Mouse (Mus musculus) cortical plate, adult 2 months (tissue): ENCODE measurements around the gene Tcp1. TPM values are rescaled to one million over a fixed set of nuclear protein-coding genes. Genes with fewer than 3 reads are reported as not detected.

Experiments used
- H3K27ac ChIP-seq: fragments of 200-500 bp; 2 replicates; pipeline ENCODE4 v1.5.1; 2012; ENCODE audit warnings: low read length, control low read depth, inconsistent platforms; ENCODE audit not compliant: insufficient read depth
- H3K4me1 ChIP-seq: fragments of 200-500 bp; 2 replicates; pipeline ENCODE4 v1.6.1; 2011; ENCODE audit warnings: low read length; ENCODE audit not compliant: control insufficient read depth, insufficient read depth
- H3K4me3 ChIP-seq: fragments of 200-500 bp; 2 replicates; pipeline ENCODE4 v1.5.1; 2011; ENCODE audit warnings: mild to moderate bottlenecking, low read length, control low read depth; ENCODE audit not compliant: insufficient read depth
- CTCF ChIP-seq: fragments of 200-500 bp; IDR thresholded peaks from 2 replicates; pipeline ENCODE4 v1.5.1; 2011; ENCODE audit warnings: mild to moderate bottlenecking, control low read depth, low read length; ENCODE audit not compliant: insufficient read depth; ENCODE audit errors: extremely low read depth
- POLR2A ChIP-seq: fragments of 200-500 bp; IDR thresholded peaks from 2 replicates; pipeline ENCODE4 v1.6.1; 2011; ENCODE audit warnings: mild to moderate bottlenecking, low read length, control low read depth; ENCODE audit not compliant: insufficient read depth; ENCODE audit errors: extremely low read depth
- polyA plus RNA-seq: library from polyadenylated mRNA; depleted of rRNA; stranded (reverse); fragments of >200 nt; gene quantifications from 2 replicates; pipeline ENCODE4 v1.2.3, GENCODE M21; 2012; rRNA removed

Gene Tcp1
- polyA plus RNA-seq: 135 and 140 TPM in 2 replicates

DNA sequence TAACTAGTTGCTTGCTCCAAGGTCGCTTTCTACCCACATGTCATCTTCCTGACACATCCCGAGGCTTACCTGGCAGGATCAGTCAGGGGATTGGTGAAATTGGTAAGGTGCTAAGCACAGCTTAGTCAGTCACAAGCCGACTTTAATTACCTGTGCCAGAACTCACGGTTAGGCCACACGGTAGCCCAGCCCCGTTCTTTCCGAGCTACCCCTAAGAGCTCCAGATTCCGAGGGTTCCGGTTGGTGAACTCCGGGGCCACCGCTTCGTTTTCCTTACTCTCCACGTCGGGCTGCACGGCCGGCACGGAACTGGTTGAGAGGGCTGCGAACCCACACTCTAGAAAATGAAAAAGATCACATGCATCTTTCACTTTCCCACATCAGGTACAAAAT, at the start of gene Tcp1:
Gene Tcp1, plus strand, starts transcription at position 214 of the 393 bp plus-strand sequence.
- Histone ChIP-seq H3K27ac (peak within 1 kb of the TSS; percentile 75), H3K4me1 (no peaks in the 10 kb centered on the region), H3K4me3 (peak within 1 kb of the TSS; percentile 75)
- TF ChIP-seq POLR2A: no peak
- TF ChIP-seq CTCF: no peak

GRCm38 (mm10) chr17:12866853-12867252, 48.6 kb upstream of the Tcp1 start:
- Histone ChIP-seq H3K4me3 (no peak overlapping the region), H3K4me1 (peaks cover 4% of the 10 kb centered on the region; the same call in 1 of the 2 replicates), H3K27ac (peak overlapping the region; percentile 65)
- TF ChIP-seq CTCF: no peak
- no peak for TF ChIP-seq POLR2A

- TF ChIP-seq CTCF: no peak
- no peak for TF ChIP-seq POLR2A
- peak within 1 kb of the TSS; percentile 27; the same call in 1 of the 2 replicates for H3K27ac ChIP-seq
- peaks cover 5% of the 10 kb centered on the region; the same call in 1 of the 2 replicates for H3K4me1 ChIP-seq
- H3K4me3 ChIP-seq: no peak within 1 kb of the TSS
These were observed 47.5 kb upstream of the Tcp1 start, which contains the start of gene Mas1 for GRCm38 (mm10) chr17:12868043-12868442. Mas1 (minus strand) TSS chr17:12868143.

DNA sequence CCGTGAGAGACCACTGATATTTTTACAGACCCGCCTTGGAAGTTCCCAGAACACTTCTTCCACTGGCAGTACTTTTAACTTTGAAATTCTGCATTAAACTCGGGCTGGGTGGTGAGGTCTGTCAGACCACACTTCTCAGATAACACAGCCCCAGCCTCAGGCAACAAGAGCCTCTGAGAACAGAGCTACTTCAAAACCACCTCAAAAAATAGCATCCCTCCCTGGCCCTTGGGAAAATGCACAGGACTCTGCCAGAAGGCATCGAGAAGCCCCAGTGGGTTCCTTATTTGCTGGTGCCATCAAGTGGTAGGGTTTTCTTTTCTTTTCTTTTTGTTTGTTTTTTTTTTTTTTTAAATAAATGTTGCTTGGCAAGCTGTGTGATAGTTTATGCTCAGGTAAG, 46.9 kb upstream of the Tcp1 start:
- no peak overlapping the region for H3K4me3 ChIP-seq
- TF ChIP-seq CTCF (0 out of 2 replicates have a peak, but pooled peaks have one; percentile 12), POLR2A (no peak)
- peaks cover 5% of the 10 kb centered on the region; the same call in 1 of the 2 replicates for H3K4me1 ChIP-seq
- no peak overlapping the region for H3K27ac ChIP-seq

GRCm38 (mm10) chr17:12872275-12873028, 43.0 kb upstream of the Tcp1 start:
- TF ChIP-seq CTCF: no peak
- no peak for TF ChIP-seq POLR2A
- Histone ChIP-seq H3K27ac (no peak overlapping the region), H3K4me3 (no peak overlapping the region), H3K4me1 (peaks cover 3% of the 10 kb centered on the region; the same call in 1 of the 2 replicates)

- no peak for TF ChIP-seq POLR2A
- no peak for TF ChIP-seq CTCF
- Histone ChIP-seq H3K4me3 (no peak within 1 kb of the TSS), H3K4me1 (peaks cover 2% of the 10 kb centered on the region; the same call in 1 of the 2 replicates), H3K27ac (no peak within 1 kb of the TSS)
These were observed 39.8 kb upstream of the Tcp1 start, which contains the start of gene Mrgprh for GRCm38 (mm10) chr17:12875734-12876133. Mrgprh (plus strand) TSS chr17:12876034.

- TF ChIP-seq CTCF: peak; percentile 70
- no peak for TF ChIP-seq POLR2A
- Histone ChIP-seq H3K4me1 (no peaks in the 10 kb centered on the region; the same call in 1 of the 2 replicates), H3K27ac (no peak overlapping the region), H3K4me3 (no peak overlapping the region)
These were observed 35.3 kb upstream of the Tcp1 start for GRCm38 (mm10) chr17:12880178-12880577.

DNA sequence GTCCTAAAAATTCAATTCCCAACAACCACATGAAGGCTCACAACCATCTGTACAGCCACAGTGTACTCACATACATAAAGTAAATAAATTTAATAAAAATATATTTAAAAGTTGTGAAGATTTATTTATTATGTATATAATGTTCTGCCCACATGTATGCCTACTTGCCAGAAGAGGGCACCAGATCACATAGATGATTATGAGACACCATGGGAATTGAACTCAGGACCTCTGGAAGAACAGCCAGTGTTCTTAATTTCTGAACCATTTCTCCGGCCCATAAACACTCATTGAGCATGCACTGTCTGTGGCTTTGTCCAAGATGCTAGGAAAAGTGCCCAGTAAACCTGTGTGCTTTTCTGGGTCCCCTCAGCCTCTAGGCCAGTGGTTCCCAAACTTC, 34.3 kb upstream of the Tcp1 start:
- H3K4me3 ChIP-seq: no peak overlapping the region
- no peak for TF ChIP-seq POLR2A
- TF ChIP-seq CTCF: no peak
- no peaks in the 10 kb centered on the region; the same call in 1 of the 2 replicates for H3K4me1 ChIP-seq
- H3K27ac ChIP-seq: no peak overlapping the region

- H3K4me3 ChIP-seq: no peak overlapping the region
- no peak overlapping the region for H3K27ac ChIP-seq
- TF ChIP-seq POLR2A: no peak
- TF ChIP-seq CTCF: no peak
- H3K4me1 ChIP-seq: no peaks in the 10 kb centered on the region
These were observed 28.9 kb upstream of the Tcp1 start for GRCm38 (mm10) chr17:12886620-12887019.

DNA sequence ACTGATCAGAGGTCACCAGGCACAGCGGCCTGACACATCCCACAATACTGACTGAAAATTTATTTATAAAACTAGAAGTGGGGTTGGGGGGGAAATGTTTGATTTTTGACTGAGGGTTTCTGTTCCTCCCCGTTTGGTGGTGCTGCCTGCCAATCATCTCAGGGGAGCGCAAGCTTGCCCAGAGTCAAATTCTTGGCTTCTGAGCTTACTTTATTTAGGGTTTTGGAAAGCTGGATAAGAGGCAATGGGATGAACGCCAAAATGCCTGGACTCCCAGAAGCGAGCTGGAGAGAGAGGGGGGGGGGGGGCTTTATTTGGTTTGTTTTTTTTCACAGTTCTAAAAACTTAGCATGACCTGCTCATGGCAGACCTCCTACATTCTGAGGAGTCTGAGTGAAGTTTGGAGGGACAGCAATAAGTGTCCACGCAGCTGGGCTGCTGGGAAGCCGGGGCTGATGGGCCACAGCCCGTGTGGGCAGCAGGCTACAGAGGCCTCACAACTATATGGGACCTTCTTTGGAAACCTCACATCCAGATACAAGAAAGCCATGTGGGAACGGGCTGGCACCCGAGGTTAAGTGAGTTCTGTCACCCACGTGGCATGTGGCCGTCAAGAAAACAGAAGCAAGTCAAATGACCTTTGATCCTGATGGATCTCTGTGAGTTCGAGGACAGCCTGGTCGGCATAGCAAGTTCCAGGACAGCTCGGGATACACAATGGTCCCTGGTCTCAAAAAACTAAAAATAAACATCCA, 28.3 kb upstream of the Tcp1 start:
- no peak overlapping the region for H3K27ac ChIP-seq
- H3K4me1 ChIP-seq: no peaks in the 10 kb centered on the region
- no peak overlapping the region for H3K4me3 ChIP-seq
- no peak for TF ChIP-seq CTCF
- TF ChIP-seq POLR2A: no peak
